Mouse (Mus musculus): ENCODE data around the gene Nudt22.

- TF ChIP-seq CTCF (IDR thresholded peaks at IDR 0.05; ENCODE audit: low read depth) (peak; percentile 79), EP300 (IDR thresholded peaks at IDR 0.05; ENCODE audit: low read depth) (no peak)
Measured at GRCm38 (mm10) chr19:6969665-6970381, 26.1 kb downstream of the Nudt22 start.
